Mouse (Mus musculus): ENCODE measurements around the gene Pa2g4. TPM values are rescaled to one million over a fixed set of nuclear protein-coding genes. Genes with fewer than 3 reads are reported as not detected.
"Not testable (repeated sequence)": the region's sequence is repeated elsewhere in the genome, so short reads cannot be mapped to it uniquely, and the experiment has no call there.

Pa2g4 gene
- total RNA-seq, 2 experiments from 2014 or later = 111 TPM

- intact Hi-C loops (cut with DNase I) = no loop called here
- no peak for DNase-seq
Observed at GRCm38 (mm10) chr10:128579731-128580130, 13.9 kb upstream of the Pa2g4 start.

GRCm38 (mm10) chr10:128579298-128579697 lies 13.5 kb upstream of the Pa2g4 start:
- intact Hi-C loops (cut with DNase I) = no loop called here

GRCm38 (mm10) chr10:128578330-128578729 lies 12.5 kb upstream of the Pa2g4 start:
- intact Hi-C loops (cut with DNase I) = no loop called here
- DNase-seq = no peak

More at GRCm38 (mm10) chr10:128579298-128579697, 13.5 kb upstream of the Pa2g4 start:
- no peak for DNase-seq

- intact Hi-C loops (cut with DNase I) = no loop called here
- no peak for DNase-seq
Observed at GRCm38 (mm10) chr10:128575063-128575462, 9.3 kb upstream of the Pa2g4 start.

GRCm38 (mm10) chr10:128565206-128565787 lies 490 bp downstream of the Pa2g4 start:
- intact Hi-C loops (cut with DNase I) = loop anchor here (10.0 kb wide), 1 partner anchor 110 kb away; the partner anchor contains the start of gene Suox
- no peak for DNase-seq

- no peak for DNase-seq
- intact Hi-C loops (cut with DNase I) = loop anchor here (10.0 kb wide), 1 partner anchor 111 kb away; the partner anchor contains the start of gene Suox
Observed at GRCm38 (mm10) chr10:128563544-128563943, 2.2 kb downstream of the Pa2g4 start.

GRCm38 (mm10) chr10:128556963-128557362 lies 8.8 kb downstream of the Pa2g4 start:
- intact Hi-C loops (cut with DNase I) = loop anchor here (5.0 kb wide), 1 partner anchor 55 kb away; no protein-coding TSS in a partner anchor
- DNase-seq = no peak

- no peak for DNase-seq
- intact Hi-C loops (cut with DNase I) = loop anchor here (5.0 kb wide), 1 partner anchor 56 kb away; no protein-coding TSS in a partner anchor
Observed at GRCm38 (mm10) chr10:128556286-128556685, 9.5 kb downstream of the Pa2g4 start.

- not testable (repeated sequence) for DNase-seq
- intact Hi-C loops (cut with DNase I) = loop anchor here (5.0 kb wide), 1 partner anchor 57 kb away; no protein-coding TSS in a partner anchor
Observed at GRCm38 (mm10) chr10:128555567-128555966, 10.2 kb downstream of the Pa2g4 start.

GRCm38 (mm10) chr10:128550144-128550823 lies 15.5 kb downstream of the Pa2g4 start:
- intact Hi-C loops (cut with DNase I); DNase-seq: not testable (repeated sequence)

GRCm38 (mm10) chr10:128549682-128550057 lies 16.1 kb downstream of the Pa2g4 start:
- intact Hi-C loops (cut with DNase I) = not testable (repeated sequence)
- peak; percentile 26 for DNase-seq

GRCm38 (mm10) chr10:128548947-128549681 lies 16.7 kb downstream of the Pa2g4 start, which contains the start of gene Rpl41:
Gene Rpl41, minus strand, starts transcription at chr10:128549305.
- intact Hi-C loops (cut with DNase I) = no loop called here
- peak; percentile 93 for DNase-seq

GRCm38 (mm10) chr10:128548051-128548791 lies 17.6 kb downstream of the Pa2g4 start:
- peak; percentile 10 for DNase-seq

GRCm38 (mm10) chr10:128547361-128548032 lies 18.3 kb downstream of the Pa2g4 start, which contains the start of gene Zc3h10:
Gene Zc3h10, minus strand, starts transcription at chr10:128547774.
- peak; percentile 94 for DNase-seq
- intact Hi-C loops (cut with DNase I) = no loop called here

More at GRCm38 (mm10) chr10:128548051-128548791, 17.6 kb downstream of the Pa2g4 start:
- intact Hi-C loops (cut with DNase I) = not testable (repeated sequence)

GRCm38 (mm10) chr10:128546787-128547186 lies 19.0 kb downstream of the Pa2g4 start:
- intact Hi-C loops (cut with DNase I) = no loop called here
- no peak for DNase-seq

GRCm38 (mm10) chr10:128546361-128546760 lies 19.4 kb downstream of the Pa2g4 start:
- intact Hi-C loops (cut with DNase I) = no loop called here
- no peak for DNase-seq

- no peak for DNase-seq
- intact Hi-C loops (cut with DNase I) = no loop called here
Observed at GRCm38 (mm10) chr10:128545570-128545898, 20.3 kb downstream of the Pa2g4 start.

GRCm38 (mm10) chr10:128544674-128545569 lies 20.9 kb downstream of the Pa2g4 start:
- intact Hi-C loops (cut with DNase I) = no loop called here

GRCm38 (mm10) chr10:128544151-128544657 lies 21.6 kb downstream of the Pa2g4 start:
- intact Hi-C loops (cut with DNase I) = no loop called here
- DNase-seq = no peak

More at GRCm38 (mm10) chr10:128544674-128545569, 20.9 kb downstream of the Pa2g4 start:
- DNase-seq = peak; percentile 9

Data from left cerebral cortex, postnatal 4 days (tissue).